Mouse (Mus musculus) CH12.LX (cell line): ENCODE results near the gene Rps16. TPM values are rescaled to one million over a fixed set of nuclear protein-coding genes. Genes with fewer than 3 reads are reported as not detected.

Experiments
- DNase-seq: peaks from one replicate; pipeline ENCODE4 v3.0.0-alpha.2; 2013; ENCODE audit errors: extremely low read depth
- H3K27ac ChIP-seq: 2 replicates; pipeline ENCODE4 v1.5.1; 2012; ENCODE audit warnings: low read depth, mild to moderate bottlenecking, control low read depth, moderate library complexity; ENCODE audit not compliant: insufficient read depth
- H3K27me3 ChIP-seq: replicated peaks from 2 replicates; pipeline ENCODE3; 2012; ENCODE audit warnings: inconsistent platforms
- H3K36me3 ChIP-seq, 2 experiments: replicated peaks in 1 of 2; 2 replicates each; pipeline versions ENCODE3 to v1.6.1; 2012; ENCODE audit warnings: inconsistent platforms in 1 of 2, low read length in 1 of 2, mild to moderate bottlenecking in 1 of 2, mixed read lengths in 1 of 2, moderate library complexity in 1 of 2; ENCODE audit not compliant: control insufficient read depth in 1 of 2, insufficient read depth in 1 of 2
- H3K4me1 ChIP-seq, 2 experiments: 2 replicates each; pipeline ENCODE4 v1.6.1; 2012; ENCODE audit warnings: inconsistent platforms in 1 of 2, moderate library complexity in 1 of 2; ENCODE audit not compliant: insufficient read depth in 2 of 2, control insufficient read depth in 1 of 2
- H3K4me2 ChIP-seq: 2 replicates; pipeline ENCODE4 v1.6.1; 2012; ENCODE audit warnings: low read depth, mild to moderate bottlenecking, control low read depth; ENCODE audit not compliant: poor library complexity, insufficient read depth, severe bottlenecking
- H3K4me3 ChIP-seq, 3 experiments: fragments of 150-350 bp in 1 of 3; sonication (generic) in 1 of 3; replicated peaks in 1 of 3; 2 replicates each; pipeline versions ENCODE3 to v1.5.1; 2011 to 2012; ENCODE audit warnings: low read depth in 2 of 3, low read length in 2 of 3, mild to moderate bottlenecking in 2 of 3, moderate library complexity in 2 of 3, control low read depth in 1 of 3, improper control_type of control experiment in 1 of 3, inconsistent platforms in 1 of 3, mixed read lengths in 1 of 3; ENCODE audit not compliant: poor library complexity in 1 of 3
- H3K79me2 ChIP-seq: replicated peaks from 2 replicates; pipeline ENCODE4 v1.6.1; 2012; ENCODE audit warnings: mild to moderate bottlenecking, moderate library complexity; ENCODE audit not compliant: control insufficient read depth, poor library complexity, insufficient read depth, severe bottlenecking; ENCODE audit errors: extremely low read depth
- H3K9ac ChIP-seq: 2 replicates; pipeline ENCODE4 v1.6.1; 2012; ENCODE audit warnings: low read depth, mild to moderate bottlenecking, control low read depth, moderate library complexity; ENCODE audit not compliant: insufficient read depth
- H3K9me3 ChIP-seq: replicated peaks from 2 replicates; pipeline ENCODE3; 2012; ENCODE audit warnings: low read length, inconsistent platforms, mixed read lengths
- CHD1 ChIP-seq: IDR thresholded peaks from 2 replicates; pipeline ENCODE4 v1.6.1; 2012; ENCODE audit warnings: low read depth, low read length, improper control_type of control experiment, inconsistent platforms
- CTCF ChIP-seq, 2 experiments: IDR thresholded peaks in 1 of 2; conservative IDR thresholded peaks in 1 of 2; 2 replicates each; pipeline ENCODE4 v1.5.1; 2011 to 2012; ENCODE audit warnings: low read depth in 2 of 2, low read length in 2 of 2, improper control_type of control experiment in 1 of 2, inconsistent platforms in 1 of 2, mild to moderate bottlenecking in 1 of 2, moderate library complexity in 1 of 2
- EP300 ChIP-seq: IDR thresholded peaks from 2 replicates; pipeline ENCODE4 v1.6.1; 2011; ENCODE audit warnings: low read length, improper control_type of control experiment
- HCFC1 ChIP-seq: IDR thresholded peaks from 2 replicates; pipeline ENCODE4 v1.6.1; 2012; ENCODE audit warnings: low read depth, mild to moderate bottlenecking, inconsistent platforms, low read length, improper control_type of control experiment
- IRF4 ChIP-seq: IDR thresholded peaks from 2 replicates; pipeline ENCODE4 v1.6.1; 2014; ENCODE audit warnings: low read depth, mild to moderate bottlenecking, inconsistent platforms, low read length, improper control_type of control experiment
- JUN ChIP-seq: IDR thresholded peaks from 2 replicates; pipeline ENCODE4 v1.6.1; 2011; ENCODE audit warnings: low read depth, mild to moderate bottlenecking, low read length, improper control_type of control experiment, moderate library complexity; ENCODE audit not compliant: insufficient read depth
- MAX ChIP-seq: IDR thresholded peaks from 2 replicates; pipeline ENCODE4 v1.6.1; 2011; ENCODE audit warnings: low read length, improper control_type of control experiment
- MAZ ChIP-seq: IDR thresholded peaks from 2 replicates; pipeline ENCODE4 v1.6.1; 2012; ENCODE audit warnings: low read depth, mild to moderate bottlenecking, inconsistent platforms, low read length, improper control_type of control experiment, moderate library complexity
- MEF2A ChIP-seq: IDR thresholded peaks from 2 replicates; pipeline ENCODE4 v1.6.1; 2014; ENCODE audit warnings: low read depth, mild to moderate bottlenecking, inconsistent platforms, low read length, improper control_type of control experiment, borderline replicate concordance
- NELFE ChIP-seq: IDR thresholded peaks from 2 replicates; pipeline ENCODE4 v1.6.1; 2011; ENCODE audit warnings: low read depth, low read length, improper control_type of control experiment
- POLR2A ChIP-seq: IDR thresholded peaks from 2 replicates; pipeline ENCODE4 v1.6.1; 2011; ENCODE audit warnings: low read depth, mild to moderate bottlenecking, improper control_type of control experiment, low read length
- RAD21 ChIP-seq: IDR thresholded peaks from 2 replicates; pipeline ENCODE4 v1.6.1; 2011; ENCODE audit warnings: low read depth, mild to moderate bottlenecking, low read length, improper control_type of control experiment, moderate library complexity
- RCOR1 ChIP-seq: conservative IDR thresholded peaks from 2 replicates; pipeline ENCODE4 v1.6.1; 2012; ENCODE audit warnings: low read depth, mild to moderate bottlenecking, inconsistent platforms, low read length, improper control_type of control experiment
- SIN3A ChIP-seq: IDR thresholded peaks from 2 replicates; pipeline ENCODE4 v1.6.1; 2012; ENCODE audit warnings: low read length, improper control_type of control experiment, inconsistent platforms
- SMC3 ChIP-seq: IDR thresholded peaks from 2 replicates; pipeline ENCODE4 v1.6.1; 2011; ENCODE audit warnings: low read depth, low read length, improper control_type of control experiment
- TBP ChIP-seq: conservative IDR thresholded peaks from 2 replicates; pipeline ENCODE4 v1.6.1; 2011; ENCODE audit warnings: low read depth, low read length, improper control_type of control experiment
- TCF12 ChIP-seq: IDR thresholded peaks from 2 replicates; pipeline ENCODE4 v1.6.1; 2014; ENCODE audit warnings: low read depth, mild to moderate bottlenecking, inconsistent platforms, low read length, improper control_type of control experiment
- USF2 ChIP-seq: conservative IDR thresholded peaks from 2 replicates; pipeline ENCODE4 v1.6.1; 2011; ENCODE audit warnings: low read depth, low read length, improper control_type of control experiment
- ZKSCAN1 ChIP-seq: IDR thresholded peaks from 2 replicates; pipeline ENCODE4 v1.6.1; 2012; ENCODE audit warnings: low read depth, inconsistent platforms, low read length, improper control_type of control experiment, borderline replicate concordance
- dilution Hi-C: fragments of 300-500 bp; cut with MboI; formaldehyde crosslinking; loops from 2 replicates; pipeline ENCODE4 v1.14.3; 2020; ENCODE audit warnings: low sequenced_read_pairs; ENCODE audit not compliant: extremely low pct_unique_long_range_greater_than_20kb, extremely low pct_ligation_motif_present
- in situ Hi-C: fragments of 300-500 bp; cut with MboI; formaldehyde crosslinking; loops from 3 replicates; pipeline ENCODE4 v1.14.3; 2019; ENCODE audit warnings: low sequenced_read_pairs, low pct_ligation_motif_present, low pct_unique_long_range_greater_than_20kb, mixed read lengths
- polyA plus RNA-seq: library from polyadenylated mRNA; unstranded; fragments of >175 nt; gene quantifications from 2 replicates; pipeline ENCODE4 v1.2.1, GENCODE M21; 2012; ENCODE audit warnings: low read depth; ENCODE audit not compliant: insufficient read length
- total RNA-seq, 2 experiments: library from RNA; depleted of rRNA; stranded (reverse); fragments of 300-350 nt in 1 of 2; fragments of >200 nt in 1 of 2; gene quantifications; 2 replicates each; pipeline ENCODE4 v1.2.3; 2012 to 2014

Gene Rps16
- total and polyA plus RNA-seq, 3 experiments: 66.7 to 2,040 (median 1,254) TPM

GRCm38 (mm10) chr7:28318036-28318435 is 32.4 kb upstream of the Rps16 start:
- dilution Hi-C loops: no loop called here
- H3K36me3 ChIP-seq: peaks cover 84 to 90% of the 10 kb centered on the region in 2 experiments
- no peak for DNase-seq
- H3K4me1 ChIP-seq: peaks cover 0 to under 1% of the 10 kb centered on the region in 2 experiments; a peak in 1 of 4 replicates
- no peak overlapping the region for H3K4me3 ChIP-seq
- H3K27ac ChIP-seq: no peak overlapping the region
- TF ChIP-seq POLR2A (no peak), CTCF (conservative IDR thresholded peaks at IDR 0.05 in 1 of 2, IDR thresholded peaks at IDR 0.05 in 1 of 2; ENCODE audit: low read depth in 2 of 2, low read length in 2 of 2) (no peak), MAX (no peak), IRF4 (no peak), MEF2A (no peak), RAD21 (no peak), RCOR1 (no peak), NELFE (no peak), USF2 (no peak), MAZ (no peak), EP300 (no peak), ZKSCAN1 (no peak)
- TF ChIP-seq, all 38 proteins: peak for 0
- no peak overlapping the region for H3K9ac ChIP-seq
- in situ Hi-C loops: no loop called here
- no peaks in the 10 kb centered on the region for H3K79me2 ChIP-seq
- no peaks in the 10 kb centered on the region for H3K9me3 ChIP-seq
- no peaks in the 10 kb centered on the region for H3K27me3 ChIP-seq
- no peak overlapping the region for H3K4me2 ChIP-seq

GRCm38 (mm10) chr7:28318714-28319113 is 31.7 kb upstream of the Rps16 start:
- Histone ChIP-seq H3K27ac (peak overlapping the region; percentile 9; the same call in 1 of the 2 replicates), H3K9me3 (no peaks in the 10 kb centered on the region), H3K4me2 (no peak overlapping the region), H3K27me3 (no peaks in the 10 kb centered on the region), H3K9ac (no peak overlapping the region), H3K79me2 (no peaks in the 10 kb centered on the region), H3K36me3 (peaks cover 91 to 97% of the 10 kb centered on the region in 2 experiments), H3K4me3 (no peak overlapping the region), H3K4me1 (no peaks in the 10 kb centered on the region)
- TF ChIP-seq HCFC1 (no peak), JUN (no peak), CTCF (conservative IDR thresholded peaks at IDR 0.05 in 1 of 2, IDR thresholded peaks at IDR 0.05 in 1 of 2; ENCODE audit: low read depth in 2 of 2, low read length in 2 of 2) (no peak), SMC3 (no peak), SIN3A (no peak), RCOR1 (no peak), IRF4 (no peak), MAZ (no peak), TCF12 (no peak), TBP (no peak), CHD1 (no peak)
- no peak for DNase-seq
- in situ Hi-C loops (no loop called here), dilution Hi-C loops (no loop called here)
